Mouse (Mus musculus) liver, adult 2 months (tissue): ENCODE measurements around the gene Mrps24. TPM values are rescaled to one million over a fixed set of nuclear protein-coding genes. Genes with fewer than 3 reads are reported as not detected.

Experiments used
- DNase-seq: peaks from one replicate; pipeline ENCODE4 v3.0.0-alpha.2; 2011; ENCODE audit warnings: low read depth, low spot score; ENCODE audit errors: extremely low read depth
- H3K27ac ChIP-seq: fragments of 200-500 bp; replicated peaks from 2 replicates; pipeline ENCODE4 v1.5.1; 2012; ENCODE audit warnings: low read depth, mild to moderate bottlenecking, control low read depth, inconsistent platforms, low read length; ENCODE audit not compliant: insufficient read depth
- H3K27me3 ChIP-seq: fragments of 200-500 bp; 2 replicates; pipeline ENCODE4 v1.6.1; 2012; ENCODE audit warnings: mild to moderate bottlenecking, moderate library complexity, low read length, inconsistent platforms; ENCODE audit not compliant: control insufficient read depth, insufficient read depth
- H3K36me3 ChIP-seq: fragments of 200-500 bp; 2 replicates; pipeline ENCODE4 v1.6.1; 2012; ENCODE audit warnings: low read length, inconsistent platforms; ENCODE audit not compliant: control insufficient read depth, insufficient read depth
- H3K4me1 ChIP-seq: fragments of 200-500 bp; 2 replicates; pipeline ENCODE4 v1.6.1; 2011; ENCODE audit warnings: low read length; ENCODE audit not compliant: control insufficient read depth, insufficient read depth
- H3K4me3 ChIP-seq: fragments of 200-500 bp; 2 replicates; pipeline ENCODE4 v1.5.1; 2011; ENCODE audit warnings: low read depth, mild to moderate bottlenecking, control low read depth, low read length, moderate library complexity; ENCODE audit not compliant: insufficient read depth
- H3K79me2 ChIP-seq: fragments of 200-500 bp; 2 replicates; pipeline ENCODE4 v1.6.1; 2012; ENCODE audit warnings: inconsistent platforms, mild to moderate bottlenecking, low read length, moderate library complexity; ENCODE audit not compliant: control insufficient read depth, insufficient read depth
- H3K9ac ChIP-seq: fragments of 200-500 bp; 2 replicates; pipeline ENCODE4 v1.6.1; 2012; ENCODE audit warnings: low read depth, mild to moderate bottlenecking, control low read depth, inconsistent platforms, low read length
- CTCF ChIP-seq: fragments of 200-500 bp; IDR thresholded peaks from 2 replicates; pipeline ENCODE4 v1.5.1; 2011; ENCODE audit warnings: low read depth, low read length, control low read depth
- POLR2A ChIP-seq: fragments of 200-500 bp; IDR thresholded peaks from 2 replicates; pipeline ENCODE4 v1.6.1; 2011; ENCODE audit warnings: low read length, control low read depth; ENCODE audit not compliant: insufficient read depth; ENCODE audit errors: extremely low read depth
- WGBS: fragments of 180-500 bp; shearing (Covaris S2); methylation state at CpG from one replicate; pipeline ENCODE4 v1.1.7; 2018; 5-methylcytosine and 5-hydroxymethylcytosine counted together
- polyA plus RNA-seq: library from polyadenylated mRNA; depleted of rRNA; stranded (reverse); fragments of >200 nt; gene quantifications from 2 replicates; pipeline ENCODE4 v1.2.3, GENCODE M21; 2012; rRNA removed
- total RNA-seq: library from RNA; depleted of rRNA; stranded (reverse); fragments of >200 nt; gene quantifications from 2 replicates; pipeline ENCODE4 v1.2.3, GENCODE M21; 2014; rRNA removed

Mrps24 gene
- total and polyA plus RNA-seq, 2 experiments: 90.7 to 269 TPM

GRCm38 (mm10) chr11:5684283-5684682 is 31.2 kb downstream of the Mrps24 start:
- H3K4me3 ChIP-seq: no peak overlapping the region
- no peaks in the 10 kb centered on the region for H3K27me3 ChIP-seq
- no peak overlapping the region for H3K27ac ChIP-seq
- H3K36me3 ChIP-seq: no peaks in the 10 kb centered on the region
- H3K9ac ChIP-seq: no peak overlapping the region
- H3K79me2 ChIP-seq: no peaks in the 10 kb centered on the region
- no peak for DNase-seq
- TF ChIP-seq POLR2A (no peak), CTCF (no peak)
- no peaks in the 10 kb centered on the region for H3K4me1 ChIP-seq
- WGBS: 62% methylated on average over 7 of the region's 7 CpGs

GRCm38 (mm10) chr11:5682541-5682940 is 32.9 kb downstream of the Mrps24 start:
- H3K27me3 ChIP-seq: no peaks in the 10 kb centered on the region
- no peaks in the 10 kb centered on the region for H3K4me1 ChIP-seq
- H3K36me3 ChIP-seq: no peaks in the 10 kb centered on the region
- H3K9ac ChIP-seq: no peak overlapping the region
- H3K27ac ChIP-seq: no peak overlapping the region
- 66% methylated on average over 6 of the region's 6 CpGs for WGBS
- TF ChIP-seq POLR2A: no peak
- TF ChIP-seq CTCF: no peak
- no peak overlapping the region for H3K4me3 ChIP-seq
- no peaks in the 10 kb centered on the region for H3K79me2 ChIP-seq
- no peak for DNase-seq

Other genes starting within 250 kb of the Mrps24 start
- 137 and 138 TPM in 2 replicates for gene Xbp1, start 195.0 kb downstream of the Mrps24 start, total RNA-seq
- gene Xbp1, start 195.0 kb downstream of the Mrps24 start, polyA plus RNA-seq: 147 and 241 TPM in 2 replicates
- 15.3 and 15.5 TPM in 2 replicates for gene Ccdc117, start 173.5 kb downstream of the Mrps24 start, total RNA-seq
- gene Ccdc117, start 173.5 kb downstream of the Mrps24 start, polyA plus RNA-seq: 5.2 and 5.4 TPM in 2 replicates
- gene Ankrd36, start 146.0 kb downstream of the Mrps24 start, total RNA-seq: not detected in 2 replicates
- gene Ankrd36, start 146.0 kb downstream of the Mrps24 start, polyA plus RNA-seq: 0.04 TPM in 1 of 2 replicates, not detected in the other
- 9.5 and 12.3 TPM in 2 replicates for gene Urgcp, start 46.7 kb upstream of the Mrps24 start, total RNA-seq
- gene Urgcp, start 46.7 kb upstream of the Mrps24 start, polyA plus RNA-seq: 15.2 and 16.8 TPM in 2 replicates
- gene Dbnl, start 72.8 kb upstream of the Mrps24 start, total RNA-seq: 17.0 and 17.5 TPM in 2 replicates
- 25.6 and 27.1 TPM in 2 replicates for gene Dbnl, start 72.8 kb upstream of the Mrps24 start, polyA plus RNA-seq
- 0.13 and 0.92 TPM in 2 replicates for gene Pgam2, start 88.1 kb upstream of the Mrps24 start, total RNA-seq
- not detected in 2 replicates for gene Pgam2, start 88.1 kb upstream of the Mrps24 start, polyA plus RNA-seq
- gene Polm, start 122.3 kb upstream of the Mrps24 start, total RNA-seq: 2.6 and 2.7 TPM in 2 replicates
- gene Polm, start 122.3 kb upstream of the Mrps24 start, polyA plus RNA-seq: 8.1 and 13.3 TPM in 2 replicates
- 0.83 and 1.7 TPM in 2 replicates for gene Aebp1, start 146.3 kb upstream of the Mrps24 start, total RNA-seq
- 1.4 and 1.6 TPM in 2 replicates for gene Aebp1, start 146.3 kb upstream of the Mrps24 start, polyA plus RNA-seq
- gene Pold2, start 162.6 kb upstream of the Mrps24 start, total RNA-seq: 10.7 and 22.1 TPM in 2 replicates
- 59.5 and 81.1 TPM in 2 replicates for gene Pold2, start 162.6 kb upstream of the Mrps24 start, polyA plus RNA-seq
- 0.65 and 0.67 TPM in 2 replicates for gene Myl7, start 183.1 kb upstream of the Mrps24 start, total RNA-seq
- gene Myl7, start 183.1 kb upstream of the Mrps24 start, polyA plus RNA-seq: 0.55 and 0.64 TPM in 2 replicates
- 69.5 and 94.4 TPM in 2 replicates for gene Gck, start 234.4 kb upstream of the Mrps24 start, total RNA-seq
- gene Gck, start 234.4 kb upstream of the Mrps24 start, polyA plus RNA-seq: 112 and 155 TPM in 2 replicates
- 41.6 and 41.8 TPM in 2 replicates for gene Ykt6, start 240.0 kb upstream of the Mrps24 start, total RNA-seq
- gene Ykt6, start 240.0 kb upstream of the Mrps24 start, polyA plus RNA-seq: 37.4 and 39.9 TPM in 2 replicates